Mouse (Mus musculus) bone marrow, adult 2 months (tissue): ENCODE results near the gene Ucp3.

Experiments used
- CTCF ChIP-seq: fragments of 200-500 bp; IDR thresholded peaks from 2 replicates; pipeline ENCODE4 v1.5.1; 2011; ENCODE audit warnings: low read length, control low read depth; ENCODE audit not compliant: control insufficient read depth, insufficient read depth
- POLR2A ChIP-seq: fragments of 200-500 bp; IDR thresholded peaks from 2 replicates; pipeline ENCODE4 v1.6.1; 2011; ENCODE audit warnings: low read depth, mild to moderate bottlenecking, control low read depth, low read length, borderline replicate concordance; ENCODE audit not compliant: control insufficient read depth

- TF ChIP-seq CTCF: no peak
- no peak for TF ChIP-seq POLR2A
Observed at GRCm38 (mm10) chr7:100484493-100484892, 11.7 kb downstream of the Ucp3 start.
